Mouse (Mus musculus): ENCODE measurements around the gene Astn2. TPM values are rescaled to one million over a fixed set of nuclear protein-coding genes. Genes with fewer than 3 reads are reported as not detected.

Astn2 gene
- polyA plus RNA-seq, 1 experiment from 2014 or later, result 0.12 TPM

- H3K9ac ChIP-seq, result no peak overlapping the region
- 72% methylated on average over 3 of the region's 3 CpGs for whole genome bisulfite sequencing (ENCODE audit: insufficient replicate concordance)
- no peak overlapping the region for H3K4me3 ChIP-seq
- H3K27ac ChIP-seq, result no peak overlapping the region
- no peak overlapping the region for H3K4me2 ChIP-seq
- no peaks in the 10 kb centered on the region for H3K9me3 ChIP-seq (replicated peaks)
- H3K4me1 ChIP-seq, result no peaks in the 10 kb centered on the region
- no peak for ATAC-seq
- H3K36me3 ChIP-seq, result no peaks in the 10 kb centered on the region
- no peaks in the 10 kb centered on the region for H3K27me3 ChIP-seq (replicated peaks)
Measured at GRCm38 (mm10) chr4:65807341-65807740, 597.1 kb downstream of the Astn2 start.

DNA sequence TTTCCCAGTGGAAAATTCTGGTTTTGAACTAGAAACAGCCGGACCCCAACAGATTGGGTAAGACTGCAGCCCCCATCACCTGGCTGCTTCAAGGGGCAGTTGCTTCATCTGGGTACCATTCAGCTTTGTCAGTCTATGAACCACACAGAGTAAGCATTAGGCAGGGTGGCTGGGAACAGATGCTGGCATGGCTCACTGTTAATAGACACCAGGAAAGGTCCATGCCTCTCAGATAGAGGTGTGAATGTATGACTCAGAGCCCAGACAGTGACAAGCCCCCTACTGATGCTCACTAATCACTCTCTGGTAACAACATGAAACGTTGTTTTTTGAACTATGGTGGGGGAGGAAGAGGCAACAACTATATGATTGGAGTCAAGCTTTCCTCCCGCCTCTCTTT is 603.2 kb downstream of the Astn2 start:
- Histone ChIP-seq H3K27me3 (replicated peaks) (no peaks in the 10 kb centered on the region), H3K9ac (no peak overlapping the region), H3K4me1 (no peaks in the 10 kb centered on the region), H3K9me3 (replicated peaks) (no peaks in the 10 kb centered on the region), H3K27ac (no peak overlapping the region), H3K36me3 (no peaks in the 10 kb centered on the region), H3K4me2 (no peak overlapping the region), H3K4me3 (no peak overlapping the region)
- 48% methylated on average over 3 of the region's 3 CpGs for WGBS (ENCODE audit: insufficient replicate concordance)
- no peak for ATAC-seq

DNA sequence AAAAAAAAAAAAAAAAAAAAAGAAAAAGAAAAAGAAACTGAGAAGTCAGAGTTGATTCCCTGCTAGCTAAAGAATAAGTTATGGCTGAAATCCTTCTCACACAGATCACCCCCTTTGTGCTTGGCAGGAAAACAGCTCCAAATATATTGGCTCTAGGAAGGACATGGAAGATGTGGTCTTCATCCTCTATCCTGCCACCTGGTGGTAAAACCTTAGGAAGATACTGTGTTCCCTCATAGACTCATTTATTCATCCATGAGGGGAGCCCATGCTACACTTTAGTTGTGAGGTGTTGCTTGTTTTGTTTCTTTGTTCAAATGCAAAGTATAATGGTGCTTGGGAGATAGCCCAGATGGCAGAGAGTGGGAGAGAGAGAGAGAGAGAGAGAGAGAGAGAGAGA is 613.4 kb downstream of the Astn2 start:
- Histone ChIP-seq H3K27me3 (replicated peaks) (no peaks in the 10 kb centered on the region), H3K4me2 (no peak overlapping the region), H3K4me3 (no peak overlapping the region), H3K27ac (no peak overlapping the region), H3K9me3 (replicated peaks) (no peaks in the 10 kb centered on the region), H3K4me1 (no peaks in the 10 kb centered on the region), H3K36me3 (no peaks in the 10 kb centered on the region), H3K9ac (no peak overlapping the region)
- ATAC-seq, result no peak

GRCm38 (mm10) chr4:65773368-65774010 is 630.9 kb downstream of the Astn2 start:
- Histone ChIP-seq H3K4me1 (no peaks in the 10 kb centered on the region), H3K9ac (no peak overlapping the region), H3K36me3 (no peaks in the 10 kb centered on the region), H3K27me3 (replicated peaks) (no peaks in the 10 kb centered on the region), H3K4me3 (no peak overlapping the region), H3K27ac (no peak overlapping the region), H3K4me2 (no peak overlapping the region), H3K9me3 (replicated peaks) (no peaks in the 10 kb centered on the region)
- WGBS (ENCODE audit: insufficient replicate concordance), result 75% methylated on average over 5 of the region's 5 CpGs
- no peak for ATAC-seq

DNA sequence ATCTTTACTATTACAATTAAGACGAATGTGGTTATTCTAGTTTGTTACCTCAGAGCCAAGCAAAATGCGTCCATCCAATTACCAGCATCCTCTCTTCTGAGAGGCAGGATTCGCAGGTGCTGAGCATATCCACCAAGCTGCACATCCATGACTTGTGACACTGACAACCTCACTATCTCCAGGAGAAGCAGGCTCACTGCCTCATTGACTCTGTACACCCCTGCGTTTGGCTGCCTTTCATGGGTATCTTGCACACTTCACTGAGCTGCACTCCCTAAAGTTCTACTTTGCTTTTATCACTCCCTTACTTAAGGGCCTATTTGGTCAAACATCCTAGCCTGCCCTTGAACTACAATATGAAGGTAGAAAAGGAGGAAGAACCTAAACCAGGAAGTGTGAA is 633.5 kb downstream of the Astn2 start:
- Histone ChIP-seq H3K27ac (no peak overlapping the region), H3K9ac (no peak overlapping the region), H3K4me2 (no peak overlapping the region), H3K9me3 (replicated peaks) (no peaks in the 10 kb centered on the region), H3K4me3 (no peak overlapping the region), H3K36me3 (no peaks in the 10 kb centered on the region), H3K4me1 (no peaks in the 10 kb centered on the region), H3K27me3 (replicated peaks) (no peaks in the 10 kb centered on the region)
- 68% methylated on average over 4 of the region's 4 CpGs for WGBS (ENCODE audit: insufficient replicate concordance)
- no peak for ATAC-seq

- Histone ChIP-seq H3K27ac (no peak overlapping the region), H3K4me1 (no peaks in the 10 kb centered on the region), H3K4me3 (no peak overlapping the region), H3K4me2 (no peak overlapping the region), H3K27me3 (replicated peaks) (no peaks in the 10 kb centered on the region), H3K9me3 (replicated peaks) (no peaks in the 10 kb centered on the region), H3K9ac (no peak overlapping the region), H3K36me3 (no peaks in the 10 kb centered on the region)
- 28% methylated on average over 2 of the region's 2 CpGs for WGBS (ENCODE audit: insufficient replicate concordance)
- ATAC-seq, result no peak
Measured at GRCm38 (mm10) chr4:65767919-65768318, 636.5 kb downstream of the Astn2 start.

- H3K27me3 ChIP-seq (replicated peaks), result no peaks in the 10 kb centered on the region
- no peak overlapping the region for H3K4me2 ChIP-seq
- H3K9me3 ChIP-seq (replicated peaks), result no peaks in the 10 kb centered on the region
- no peak for ATAC-seq
- H3K4me3 ChIP-seq, result no peak overlapping the region
- H3K36me3 ChIP-seq, result no peaks in the 10 kb centered on the region
- H3K4me1 ChIP-seq, result no peaks in the 10 kb centered on the region
- no peak overlapping the region for H3K9ac ChIP-seq
- H3K27ac ChIP-seq, result no peak overlapping the region
- WGBS (ENCODE audit: insufficient replicate concordance), result 54% methylated on average over 4 of the region's 4 CpGs
Measured at GRCm38 (mm10) chr4:65767431-65767830, 637.0 kb downstream of the Astn2 start.

GRCm38 (mm10) chr4:65765312-65765711 is 639.1 kb downstream of the Astn2 start:
- Histone ChIP-seq H3K27ac (no peak overlapping the region), H3K4me2 (no peak overlapping the region), H3K36me3 (no peaks in the 10 kb centered on the region), H3K4me1 (no peaks in the 10 kb centered on the region), H3K4me3 (no peak overlapping the region), H3K9me3 (replicated peaks) (no peaks in the 10 kb centered on the region), H3K9ac (no peak overlapping the region), H3K27me3 (replicated peaks) (no peaks in the 10 kb centered on the region)
- ATAC-seq, result no peak
- WGBS (ENCODE audit: insufficient replicate concordance), result 50% methylated on average over 3 of the region's 3 CpGs

DNA sequence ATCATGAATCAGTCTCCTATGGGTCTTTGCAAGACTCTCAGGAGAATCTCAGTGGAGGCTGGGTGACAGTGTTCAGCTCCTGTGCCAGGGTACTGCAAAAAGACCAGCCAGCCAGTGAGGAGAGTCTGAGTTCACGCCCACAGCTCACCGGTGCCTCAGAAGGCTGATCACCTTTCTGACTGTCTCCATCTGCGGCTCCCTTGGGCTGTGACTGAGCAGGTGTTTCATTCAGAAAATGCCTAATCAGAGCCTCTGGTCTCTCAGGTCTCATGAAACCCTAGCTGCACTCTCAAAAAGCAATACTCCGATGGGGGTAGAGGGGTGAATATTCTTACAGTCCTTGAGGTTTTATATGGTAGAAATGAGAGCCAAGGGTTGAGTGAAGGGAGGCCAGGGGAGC is 640.1 kb downstream of the Astn2 start:
- Histone ChIP-seq H3K27ac (no peak overlapping the region), H3K4me1 (no peaks in the 10 kb centered on the region), H3K4me2 (no peak overlapping the region), H3K9ac (no peak overlapping the region), H3K9me3 (replicated peaks) (no peaks in the 10 kb centered on the region), H3K27me3 (replicated peaks) (no peaks in the 10 kb centered on the region), H3K36me3 (no peaks in the 10 kb centered on the region), H3K4me3 (no peak overlapping the region)
- no peak for ATAC-seq
- WGBS (ENCODE audit: insufficient replicate concordance), result 72% methylated on average over 4 of the region's 4 CpGs

GRCm38 (mm10) chr4:65763823-65764222 is 640.6 kb downstream of the Astn2 start:
- no peaks in the 10 kb centered on the region for H3K27me3 ChIP-seq (replicated peaks)
- no peak overlapping the region for H3K4me3 ChIP-seq
- no peak for ATAC-seq
- 85% methylated on average over 2 of the region's 2 CpGs for WGBS (ENCODE audit: insufficient replicate concordance)
- H3K4me2 ChIP-seq, result no peak overlapping the region
- no peak overlapping the region for H3K9ac ChIP-seq
- H3K27ac ChIP-seq, result no peak overlapping the region
- H3K9me3 ChIP-seq (replicated peaks), result no peaks in the 10 kb centered on the region
- H3K4me1 ChIP-seq, result no peaks in the 10 kb centered on the region
- no peaks in the 10 kb centered on the region for H3K36me3 ChIP-seq

DNA sequence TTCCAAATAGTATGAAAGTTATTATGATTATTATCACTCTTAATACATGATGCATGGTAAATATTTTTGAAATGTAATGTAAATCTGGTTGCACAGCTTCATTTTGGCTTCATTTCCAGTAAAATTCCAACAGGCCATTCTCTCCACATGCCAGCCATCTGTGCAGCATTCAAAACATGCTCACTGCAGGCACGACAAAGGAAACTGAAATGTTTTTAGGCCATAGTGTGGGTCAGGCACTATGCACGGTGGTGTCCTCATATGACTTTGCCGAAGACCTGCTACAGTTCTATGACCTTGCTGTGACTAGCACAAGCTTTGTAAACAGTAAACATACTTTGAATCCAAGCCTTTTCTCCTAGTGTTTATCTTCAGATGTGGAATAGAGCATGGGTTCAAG is 642.3 kb downstream of the Astn2 start:
- Histone ChIP-seq H3K36me3 (no peaks in the 10 kb centered on the region), H3K27me3 (replicated peaks) (no peaks in the 10 kb centered on the region), H3K4me3 (no peak overlapping the region), H3K9me3 (replicated peaks) (no peaks in the 10 kb centered on the region), H3K9ac (no peak overlapping the region), H3K27ac (no peak overlapping the region), H3K4me1 (no peaks in the 10 kb centered on the region), H3K4me2 (no peak overlapping the region)
- no peak for ATAC-seq
- 80% methylated on average over 3 of the region's 3 CpGs for WGBS (ENCODE audit: insufficient replicate concordance)

GRCm38 (mm10) chr4:65761658-65762057 is 642.8 kb downstream of the Astn2 start:
- no peaks in the 10 kb centered on the region for H3K36me3 ChIP-seq
- ATAC-seq, result no peak
- no peaks in the 10 kb centered on the region for H3K4me1 ChIP-seq
- H3K4me2 ChIP-seq, result no peak overlapping the region
- H3K27ac ChIP-seq, result no peak overlapping the region
- H3K27me3 ChIP-seq (replicated peaks), result no peaks in the 10 kb centered on the region
- no peak overlapping the region for H3K9ac ChIP-seq
- no peaks in the 10 kb centered on the region for H3K9me3 ChIP-seq (replicated peaks)
- no peak overlapping the region for H3K4me3 ChIP-seq
- WGBS (ENCODE audit: insufficient replicate concordance), result 66% methylated on average over 3 of the region's 3 CpGs

DNA sequence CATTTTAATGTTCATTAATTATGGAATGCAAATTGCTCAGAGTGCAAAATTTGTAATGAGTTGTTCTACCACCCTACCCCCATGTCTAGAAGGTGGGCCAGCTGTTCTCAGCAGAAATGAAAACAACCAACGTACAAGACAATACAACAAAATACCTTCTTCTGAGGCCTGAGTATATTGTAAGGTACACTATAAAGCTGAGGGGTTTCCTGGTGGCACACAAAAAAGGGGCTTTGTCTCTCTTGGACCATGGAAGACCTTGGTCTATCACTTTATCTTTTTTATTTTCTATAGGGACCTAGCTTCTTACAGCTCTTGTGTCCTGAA is 645.6 kb downstream of the Astn2 start:
- no peak for ATAC-seq
- H3K27ac ChIP-seq, result no peak overlapping the region
- no peaks in the 10 kb centered on the region for H3K4me1 ChIP-seq
- H3K9ac ChIP-seq, result no peak overlapping the region
- H3K36me3 ChIP-seq, result no peaks in the 10 kb centered on the region
- 71% methylated on average over 1 of the region's 1 CpGs for WGBS (ENCODE audit: insufficient replicate concordance)
- no peaks in the 10 kb centered on the region for H3K9me3 ChIP-seq (replicated peaks)
- no peaks in the 10 kb centered on the region for H3K27me3 ChIP-seq (replicated peaks)
- H3K4me3 ChIP-seq, result no peak overlapping the region
- H3K4me2 ChIP-seq, result no peak overlapping the region

Measured in liver, embryonic 12.5 days (tissue).